In genomic region chr16:5070321-5070720, GRCm38 (mm10) we compare ENCODE assay signal across 9 mouse cellular contexts. TPM values are rescaled to one million over a fixed set of nuclear protein-coding genes. Genes with fewer than 3 reads are reported as not detected.
DNase-seq lines count a peak whose midpoint lies in the region; TF ChIP-seq lines count a peak whose summit lies in the region.
"Had no signal": no experiment of that assay in that cellular context is flagged by ENCODE, and none has a peak within 500 bp of the region (broad histone marks: within the 10 kb centered on the region; RNA-seq: fewer than 3 reads in every experiment).

No protein-coding gene starts in this region.

- intact Hi-C loops in gastrocnemius, postnatal 14 days (cut with DNase I; ENCODE audit: low total_unique reads): no loop called here

- H3K27ac ChIP-seq in layer of hippocampus, adult 2 months: peak overlapping the region; percentile 75
- H3K27ac ChIP-seq: midbrain, embryonic 12.5 days had no signal

- TF ChIP-seq CTCF in layer of hippocampus, adult 2 months (conservative IDR thresholded peaks at IDR 0.05): peak; percentile 25; the same call in 1 of the 2 replicates

- DNase-seq in gastrocnemius, postnatal 25 days: peak; percentile 29
- no peak for DNase-seq in gastrocnemius, postnatal 14 days
- peak; percentile 43 for DNase-seq in 3T3-L1 (ENCODE audit: low read depth, low spot score)
- DNase-seq in adrenal gland, postnatal 10 days: peak; percentile 36
- DNase-seq in layer of hippocampus, adult 2 months (ENCODE audit: low spot score in 2 of 2): peak; percentile 51 to 71
- DNase-seq in thymus, postnatal 25 days: no peak
- no peak for DNase-seq in T-cell, adult 2 months (ENCODE audit: low spot score)
- DNase-seq: kidney, adult 11 months had no signal

- H3K4me3 ChIP-seq in layer of hippocampus, adult 2 months: no peak overlapping the region
- H3K4me3 ChIP-seq: midbrain, embryonic 12.5 days had no signal

RNA-seq across cellular contexts. Expression of gene Ubn1, which starts 20.5 kb away (rescaled TPM):
- 10 to 100 TPM; 21.5 to 23.4 TPM for total RNA-seq in gastrocnemius, postnatal 25 days (2021)
- total RNA-seq in gastrocnemius, postnatal 14 days (2021): 10 to 100 TPM; 21.2 to 25.5 TPM
- 10 to 100 TPM; 33.8 to 37.1 TPM for total RNA-seq in adrenal gland, postnatal 10 days (2021)
- total RNA-seq in layer of hippocampus, adult 2 months (2021): 10 to 100 TPM; 43.6 to 44.2 TPM

RNA-seq across cellular contexts. Expression of gene Glyr1, which starts 20.7 kb away (rescaled TPM):
- 10 to 100 TPM; 31.2 to 31.8 TPM for total RNA-seq in gastrocnemius, postnatal 25 days (2021)
- total RNA-seq in gastrocnemius, postnatal 14 days (2021): 10 to 100 TPM; 35.6 to 37.2 TPM
- total RNA-seq in adrenal gland, postnatal 10 days (2021): 10 to 100 TPM; 80.1 to 82.7 TPM
- 100 to 1,000 TPM; 144 TPM for total RNA-seq in layer of hippocampus, adult 2 months (2021)

RNA-seq across cellular contexts. Expression of gene Rogdi, which starts 57.0 kb away (rescaled TPM):
- total RNA-seq in gastrocnemius, postnatal 25 days (2021): 1 to 10 TPM; 7.8 to 9.3 TPM
- total RNA-seq in gastrocnemius, postnatal 14 days (2021): 10 to 100 TPM; 11.1 to 11.3 TPM
- total RNA-seq in adrenal gland, postnatal 10 days (2021): 10 to 100 TPM; 33.0 to 43.7 TPM
- 100 to 1,000 TPM; 394 to 420 TPM for total RNA-seq in layer of hippocampus, adult 2 months (2021)

Comparison
In these comparisons a context has a peak if more than half of its experiments do, and no peak if none do; other contexts are left out.
1. DNase-seq: peak in gastrocnemius, postnatal 25 days (single experiment), 3T3-L1 (single experiment), adrenal gland, postnatal 10 days (single experiment) and layer of hippocampus, adult 2 months (2 of 2); none in gastrocnemius, postnatal 14 days (single experiment), thymus, postnatal 25 days (single experiment) and T-cell, adult 2 months (single experiment).
2. RNA of gene Rogdi, which starts 57.0 kb away (total RNA-seq): 394 to 420 TPM in layer of hippocampus, adult 2 months; 33.0 to 43.7 TPM in adrenal gland, postnatal 10 days, 11.1 to 11.3 TPM in gastrocnemius, postnatal 14 days and 7.8 to 9.3 TPM in gastrocnemius, postnatal 25 days; every median in the first group is over 4 times any median in the second.